Mouse (Mus musculus) MEL-GATA-1-ER (cell line): ENCODE data around the gene Mapk12.

Source experiments
- DNase-seq: peaks from one replicate; pipeline ENCODE4 v3.0.0-alpha.2; 2012; ENCODE audit warnings: low read depth; ENCODE audit errors: extremely low read depth

Gene Mapk12

GRCm38 (mm10) chr15:89171526-89172051, 31.1 kb upstream of the Mapk12 start:
- no peak for DNase-seq

- DNase-seq = no peak
Observed at GRCm38 (mm10) chr15:89170102-89170501, 29.6 kb upstream of the Mapk12 start.

DNA sequence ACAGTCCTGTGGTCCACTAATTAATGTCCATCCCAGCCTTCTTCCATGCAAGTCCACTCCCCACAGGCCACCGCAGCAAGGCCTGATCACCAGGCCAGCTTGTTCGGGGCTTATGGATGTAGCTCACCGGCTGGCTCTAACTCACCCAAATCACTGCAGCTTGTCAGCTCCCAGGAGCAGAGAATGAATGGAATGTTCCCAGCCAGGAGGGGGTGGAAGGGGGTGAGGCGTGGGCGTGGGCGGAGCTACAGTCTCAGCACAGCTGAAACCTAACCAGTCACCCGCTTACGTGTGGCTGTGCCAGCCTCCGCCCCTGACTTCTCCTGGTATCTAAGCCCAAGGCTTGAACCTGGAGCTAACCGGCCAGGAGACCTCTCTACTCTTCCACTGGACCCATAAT, 28.9 kb upstream of the Mapk12 start:
- no peak for DNase-seq

DNA sequence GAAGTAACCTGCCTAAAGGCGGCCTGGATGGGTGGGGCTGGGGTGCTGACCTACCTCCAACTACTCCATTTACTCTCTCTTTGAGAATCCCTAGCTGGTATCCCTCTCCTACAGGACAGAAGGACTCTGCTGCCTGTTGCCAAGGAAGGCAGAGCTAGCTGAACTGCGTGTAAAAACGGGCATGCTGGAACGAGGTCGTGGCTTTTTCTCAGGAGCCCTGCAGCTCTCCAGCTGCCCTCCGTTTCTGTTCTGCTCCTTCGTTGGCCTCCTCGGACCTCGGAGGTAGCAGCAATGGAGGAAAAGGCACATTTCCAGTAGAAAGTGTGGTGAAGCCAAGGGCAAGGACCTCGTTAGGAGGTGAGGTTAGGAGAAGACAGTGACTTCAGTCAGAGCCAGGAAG, 28.4 kb upstream of the Mapk12 start:
- DNase-seq = no peak

- no peak for DNase-seq
Observed at GRCm38 (mm10) chr15:89165478-89165877, 25.0 kb upstream of the Mapk12 start.

DNA sequence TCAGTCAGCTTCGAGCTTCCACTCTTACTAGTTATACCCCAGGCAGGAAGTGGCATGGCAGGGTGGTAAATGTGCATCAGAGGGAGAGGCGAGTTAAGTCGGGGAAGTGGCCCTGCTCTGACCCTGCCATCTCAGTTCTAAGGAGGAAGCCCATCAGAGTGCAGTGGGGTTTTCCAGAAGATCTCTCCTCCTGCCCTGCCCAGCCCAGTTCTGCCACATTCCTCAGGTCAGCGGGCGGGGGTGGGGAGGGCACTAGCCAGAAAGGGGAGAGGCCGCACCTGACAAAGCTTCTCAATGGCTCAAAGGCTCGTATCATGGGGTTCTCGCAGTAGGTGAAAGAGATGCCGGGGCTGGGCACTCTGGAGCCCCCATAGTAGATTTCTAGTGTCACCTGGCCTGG, 20.9 kb upstream of the Mapk12 start:
- no peak for DNase-seq

DNA sequence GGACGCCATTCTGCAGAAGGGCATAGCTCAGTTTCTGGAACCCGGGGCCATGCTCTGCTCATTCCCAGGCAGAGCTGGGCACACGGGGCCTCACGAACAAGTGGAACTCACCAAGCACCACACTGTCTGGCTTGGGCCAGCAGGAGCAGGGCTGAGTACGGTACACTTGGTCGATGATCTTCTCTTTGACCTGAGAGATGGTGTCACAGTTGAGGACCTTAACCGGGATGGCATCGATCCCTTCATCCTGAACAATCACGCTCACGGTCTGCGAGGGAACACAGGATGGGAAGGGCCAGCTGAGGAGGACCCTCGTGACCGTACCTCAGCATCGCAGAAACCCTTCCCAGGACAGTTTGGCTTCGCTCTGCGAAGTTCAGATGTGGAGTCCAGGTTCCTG, 18.0 kb upstream of the Mapk12 start:
- DNase-seq = no peak

DNA sequence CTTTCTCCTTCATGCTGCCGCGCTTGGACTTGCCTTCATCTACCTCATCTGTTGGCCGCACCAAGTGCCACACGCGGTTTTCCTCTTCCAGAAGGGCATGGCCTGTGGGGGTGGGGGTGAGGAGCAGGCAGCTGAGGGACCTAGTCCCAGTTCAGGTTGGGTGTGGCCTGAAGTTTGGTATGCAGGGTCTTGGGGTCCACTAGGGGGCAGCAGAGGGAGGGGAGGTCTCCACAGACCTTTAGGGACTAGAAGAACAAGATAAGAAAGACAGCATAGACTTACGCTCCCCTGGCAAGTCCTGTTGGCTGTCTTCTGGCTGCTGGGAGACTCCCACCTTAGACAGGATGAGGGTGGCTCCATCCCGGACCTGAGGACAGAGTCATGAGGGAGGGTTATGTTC, 17.5 kb upstream of the Mapk12 start:
- DNase-seq = peak; percentile 72

GRCm38 (mm10) chr15:89152312-89152711, 11.8 kb upstream of the Mapk12 start:
- no peak for DNase-seq

- no peak for DNase-seq
Observed at GRCm38 (mm10) chr15:89150041-89150390, 9.5 kb upstream of the Mapk12 start.

GRCm38 (mm10) chr15:89149271-89150040, 9.0 kb upstream of the Mapk12 start, which contains the start of gene Mapk11:
Mapk11 (minus strand) TSS chr15:89149628.
- DNase-seq = no peak

DNA sequence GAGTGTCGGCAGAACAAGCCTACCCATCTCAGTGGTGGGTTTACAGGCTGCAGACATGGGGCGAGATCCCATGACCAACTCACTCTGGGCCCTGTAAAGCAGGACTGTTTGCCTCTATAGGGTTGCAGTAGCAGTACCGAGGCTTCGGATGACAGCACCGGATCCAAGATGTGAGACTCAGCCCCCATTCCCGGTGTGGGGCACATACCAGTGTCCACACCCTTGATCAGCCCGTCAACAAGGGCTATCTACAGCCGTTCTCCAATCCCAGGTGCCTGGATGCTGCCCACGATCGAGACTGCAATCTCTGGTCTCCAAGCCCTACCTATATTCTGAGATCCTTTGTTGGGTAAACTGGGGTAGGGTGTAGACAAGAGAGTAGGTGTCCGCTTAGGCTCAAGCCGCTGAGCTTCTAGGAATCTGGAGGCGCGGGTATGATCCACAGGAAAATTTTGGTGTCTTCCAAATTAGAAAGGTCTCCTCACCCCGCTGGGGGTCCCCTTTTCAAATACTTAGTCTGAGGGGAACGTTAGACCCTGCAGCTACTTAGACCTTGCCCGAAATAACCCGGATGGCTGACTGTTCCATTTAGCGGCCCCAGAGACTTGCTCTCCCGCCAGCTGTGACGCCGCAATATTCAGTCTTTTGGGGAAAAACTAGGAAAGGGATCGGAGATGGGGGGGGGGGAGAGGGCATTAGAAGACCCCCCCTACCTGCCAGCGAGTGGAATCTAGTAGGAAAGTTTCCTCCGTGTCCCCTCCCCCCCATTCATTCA, 8.2 kb upstream of the Mapk12 start:
- DNase-seq = no peak

GRCm38 (mm10) chr15:89147895-89148294, 7.4 kb upstream of the Mapk12 start:
- DNase-seq = no peak

DNA sequence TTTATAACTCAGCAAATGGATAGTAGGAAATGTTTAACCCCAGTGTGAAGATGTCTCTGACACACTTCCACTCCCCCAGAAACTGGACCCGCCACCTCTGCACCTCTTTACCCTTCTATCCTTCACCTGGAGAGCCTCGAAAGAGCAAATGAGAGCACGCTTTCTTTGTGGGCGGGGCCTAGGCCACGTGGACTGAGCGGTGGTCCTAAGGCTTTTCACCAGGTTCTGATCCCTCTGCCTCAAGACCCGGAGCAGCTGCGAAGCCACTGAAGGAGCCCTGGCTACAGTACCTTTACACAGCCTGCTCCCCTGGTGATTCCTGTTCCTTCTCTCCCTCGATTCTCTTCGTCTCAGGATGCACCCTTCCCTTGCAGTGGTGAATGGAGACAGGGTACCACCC, 7.0 kb upstream of the Mapk12 start:
- DNase-seq = no peak

DNA sequence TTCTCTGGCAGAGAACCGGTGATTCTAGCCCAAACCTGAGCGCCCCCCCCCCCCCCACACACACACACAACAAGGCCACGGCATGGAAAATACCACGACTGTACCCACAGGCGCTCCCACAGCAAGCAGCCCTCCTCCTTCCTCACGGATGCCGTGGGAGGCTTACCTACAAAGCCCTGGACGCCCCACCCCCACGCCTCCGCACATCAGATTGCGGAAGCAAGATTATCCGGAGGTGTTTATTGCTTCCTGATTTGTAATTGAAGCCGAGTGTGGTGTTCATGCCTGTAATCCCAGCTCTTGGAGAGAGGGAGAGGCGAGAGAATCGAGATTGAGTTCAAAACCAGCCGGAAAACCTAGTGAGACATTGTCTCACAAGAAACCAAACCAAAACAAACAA, 6.5 kb upstream of the Mapk12 start:
- DNase-seq = no peak

DNA sequence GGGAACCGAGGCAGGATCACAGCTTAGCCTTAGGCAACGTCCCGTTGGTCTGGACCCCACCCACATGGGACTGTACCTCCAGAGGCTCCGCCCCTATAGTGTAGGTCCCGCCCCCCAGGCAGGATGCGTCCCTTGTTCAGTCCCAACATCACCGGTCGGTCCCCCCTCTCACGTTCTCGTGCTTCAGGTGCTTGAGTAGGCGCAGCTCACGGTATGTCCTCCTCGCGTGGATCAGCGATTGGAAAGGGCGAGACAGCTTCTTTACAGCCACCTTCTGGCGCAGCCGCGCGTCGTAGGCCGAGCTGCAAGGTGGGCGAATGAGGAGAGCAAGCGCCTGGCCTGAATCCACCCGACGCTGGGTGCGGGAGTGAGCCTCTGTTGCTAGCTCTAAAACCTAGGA, 6.0 kb upstream of the Mapk12 start:
- no peak for DNase-seq

- DNase-seq = no peak
Observed at GRCm38 (mm10) chr15:89145813-89146350, 5.4 kb upstream of the Mapk12 start.

GRCm38 (mm10) chr15:89144965-89145364, 4.5 kb upstream of the Mapk12 start:
- no peak for DNase-seq

GRCm38 (mm10) chr15:89143134-89143533, 2.6 kb upstream of the Mapk12 start:
- no peak for DNase-seq

- DNase-seq = no peak
Observed at GRCm38 (mm10) chr15:89141905-89142304, 1.4 kb upstream of the Mapk12 start.

GRCm38 (mm10) chr15:89141443-89141842, 940 bp upstream of the Mapk12 start:
- no peak for DNase-seq

- no peak for DNase-seq
Observed at GRCm38 (mm10) chr15:89140048-89140658, 350 bp downstream of the Mapk12 start.
